Mouse (Mus musculus): ENCODE results near the gene Mgat3. TPM values are rescaled to one million over a fixed set of nuclear protein-coding genes. Genes with fewer than 3 reads are reported as not detected.

Mgat3 gene
- polyA plus RNA-seq, 1 experiment from 2014 or later = 12.3 TPM

DNA sequence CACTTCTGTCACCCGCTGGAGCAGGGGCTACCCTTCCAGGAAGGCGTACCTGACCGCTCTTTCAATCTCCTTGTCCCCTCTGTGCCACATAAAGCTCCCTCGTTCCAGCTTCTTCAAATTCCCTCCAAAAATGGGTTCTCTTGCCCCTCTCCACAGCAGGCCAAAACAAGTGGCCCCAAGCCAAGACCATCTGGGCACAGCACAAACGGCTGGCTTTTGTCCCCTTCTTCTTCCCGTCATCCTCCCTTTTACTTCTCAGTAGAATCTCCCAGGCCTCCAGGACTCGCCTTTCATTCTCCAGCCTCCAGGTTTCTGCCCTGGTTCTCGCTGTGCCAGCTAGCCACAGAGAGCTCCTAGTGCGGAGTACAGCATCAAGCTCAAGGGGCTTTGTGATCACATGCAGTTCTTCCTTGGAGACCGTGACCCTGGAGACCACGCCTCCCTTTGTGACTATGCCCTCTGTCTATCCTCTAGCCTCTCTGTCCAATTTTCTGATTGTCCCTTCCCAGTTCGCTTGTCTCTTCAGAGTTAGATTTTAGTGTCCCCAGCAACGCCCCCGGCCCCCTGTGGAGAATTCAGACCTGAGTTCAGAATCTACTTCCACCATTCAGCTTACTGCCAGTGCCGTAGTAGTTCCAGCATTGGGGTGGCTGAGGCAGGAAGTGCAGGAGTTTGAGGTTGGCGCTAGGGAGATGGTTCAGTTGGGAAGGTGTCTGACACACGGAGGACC is 54.7 kb downstream of the Mgat3 start:
- H3K36me3 ChIP-seq (ENCODE audit: control insufficient read depth, insufficient read depth, low read length) = no peaks in the 10 kb centered on the region
- H3K4me1 ChIP-seq (ENCODE audit: control insufficient read depth, insufficient read depth, low read length) = no peaks in the 10 kb centered on the region
- H3K4me2 ChIP-seq (ENCODE audit: low read depth) = no peak overlapping the region
- H3K27ac ChIP-seq (ENCODE audit: low read depth, low read length) = no peak overlapping the region
- WGBS = 73% methylated on average over 17 of the region's 17 CpGs
- no peaks in the 10 kb centered on the region for H3K27me3 ChIP-seq (ENCODE audit: control insufficient read depth, insufficient read depth, low read length)
- H3K4me3 ChIP-seq (ENCODE audit: low read depth, low read length) = no peak overlapping the region
- DNase-seq (ENCODE audit: low spot score) = no peak
- H3K9me3 ChIP-seq (ENCODE audit: control insufficient read depth, low read length) = no peaks in the 10 kb centered on the region
- ATAC-seq (ENCODE audit: insufficient read depth, low FRiP score, low TSS enrichment) = no peak
- peak overlapping the region; percentile 4; the same call in 1 of the 2 replicates for H3K9ac ChIP-seq (ENCODE audit: low read length)

- no peaks in the 10 kb centered on the region for H3K9me3 ChIP-seq (ENCODE audit: control insufficient read depth, low read length)
- H3K4me1 ChIP-seq (ENCODE audit: control insufficient read depth, insufficient read depth, low read length) = no peaks in the 10 kb centered on the region
- no peaks in the 10 kb centered on the region; the same call in 1 of the 2 replicates for H3K36me3 ChIP-seq (ENCODE audit: control insufficient read depth, insufficient read depth, low read length)
- ATAC-seq (ENCODE audit: insufficient read depth, low FRiP score, low TSS enrichment) (no peak), DNase-seq (ENCODE audit: low spot score) (no peak)
- no peak overlapping the region for H3K4me2 ChIP-seq (ENCODE audit: low read depth)
- H3K4me3 ChIP-seq (ENCODE audit: low read depth, low read length) = no peak overlapping the region
- H3K27me3 ChIP-seq (ENCODE audit: control insufficient read depth, insufficient read depth, low read length) = no peaks in the 10 kb centered on the region
- no peak overlapping the region for H3K9ac ChIP-seq (ENCODE audit: low read length)
- H3K27ac ChIP-seq (ENCODE audit: low read depth, low read length) = no peak overlapping the region
- WGBS = 52% methylated on average over 2 of the region's 2 CpGs
Observed at GRCm38 (mm10) chr15:80232331-80232730, 58.8 kb downstream of the Mgat3 start.

DNA sequence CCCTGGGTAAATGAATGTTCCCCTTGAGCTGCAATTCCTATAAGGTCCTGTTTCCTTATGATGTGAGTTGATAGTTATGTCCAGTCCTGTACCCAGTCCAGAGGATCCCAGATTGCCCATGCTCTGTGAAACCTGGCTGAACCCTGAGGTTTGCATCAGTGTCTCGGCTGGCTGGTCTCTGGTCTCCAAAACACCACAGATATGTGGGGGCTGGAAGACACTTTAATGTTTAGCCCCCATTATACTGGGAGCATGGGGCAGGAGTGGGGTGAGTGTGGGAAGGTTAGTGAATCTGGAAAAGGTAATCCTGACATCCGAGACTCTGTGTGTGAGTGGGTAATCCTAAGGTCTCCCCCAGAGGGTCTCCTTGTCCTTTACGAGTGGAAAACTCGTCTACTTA is 59.5 kb downstream of the Mgat3 start:
- WGBS = 72% methylated on average over 4 of the region's 4 CpGs
- Histone ChIP-seq H3K4me2 (ENCODE audit: low read depth) (peak overlapping the region; percentile 86; the same call in 1 of the 2 replicates), H3K36me3 (ENCODE audit: control insufficient read depth, insufficient read depth, low read length) (peaks cover under 1% of the 10 kb centered on the region; the same call in 1 of the 2 replicates), H3K27ac (ENCODE audit: low read depth, low read length) (no peak overlapping the region; the same call in 1 of the 2 replicates), H3K9ac (ENCODE audit: low read length) (no peak overlapping the region; the same call in 1 of the 2 replicates), H3K4me1 (ENCODE audit: control insufficient read depth, insufficient read depth, low read length) (no peaks in the 10 kb centered on the region), H3K27me3 (ENCODE audit: control insufficient read depth, insufficient read depth, low read length) (no peaks in the 10 kb centered on the region), H3K4me3 (ENCODE audit: low read depth, low read length) (no peak overlapping the region), H3K9me3 (ENCODE audit: control insufficient read depth, low read length) (no peaks in the 10 kb centered on the region)
- no peak for DNase-seq (ENCODE audit: low spot score)
- 0 out of 2 replicates have a peak, but pooled peaks have one; percentile 13 for ATAC-seq (ENCODE audit: insufficient read depth, low FRiP score, low TSS enrichment)

- Histone ChIP-seq H3K4me3 (ENCODE audit: low read depth, low read length) (peak within 1 kb of the TSS; percentile 76), H3K9ac (ENCODE audit: low read length) (peak within 1 kb of the TSS; percentile 81), H3K27me3 (ENCODE audit: control insufficient read depth, insufficient read depth, low read length) (no peaks in the 10 kb centered on the region), H3K9me3 (ENCODE audit: control insufficient read depth, low read length) (no peaks in the 10 kb centered on the region), H3K4me1 (ENCODE audit: control insufficient read depth, insufficient read depth, low read length) (no peaks in the 10 kb centered on the region), H3K4me2 (ENCODE audit: low read depth) (peak within 1 kb of the TSS; percentile 86), H3K27ac (ENCODE audit: low read depth, low read length) (peak within 1 kb of the TSS; percentile 49), H3K36me3 (ENCODE audit: control insufficient read depth, insufficient read depth, low read length) (peaks cover 2% of the 10 kb centered on the region; the same call in 1 of the 2 replicates)
- peak; percentile 98 for DNase-seq (ENCODE audit: low spot score)
- WGBS = under 1% methylated on average over 65 of the region's 67 CpGs
- ATAC-seq (ENCODE audit: insufficient read depth, low FRiP score, low TSS enrichment) = peak; percentile 94
Observed at GRCm38 (mm10) chr15:80233733-80234509, 60.4 kb downstream of the Mgat3 start, which contains the start of gene Mief1. Gene Mief1, plus strand, starts transcription at chr15:80234018.

DNA sequence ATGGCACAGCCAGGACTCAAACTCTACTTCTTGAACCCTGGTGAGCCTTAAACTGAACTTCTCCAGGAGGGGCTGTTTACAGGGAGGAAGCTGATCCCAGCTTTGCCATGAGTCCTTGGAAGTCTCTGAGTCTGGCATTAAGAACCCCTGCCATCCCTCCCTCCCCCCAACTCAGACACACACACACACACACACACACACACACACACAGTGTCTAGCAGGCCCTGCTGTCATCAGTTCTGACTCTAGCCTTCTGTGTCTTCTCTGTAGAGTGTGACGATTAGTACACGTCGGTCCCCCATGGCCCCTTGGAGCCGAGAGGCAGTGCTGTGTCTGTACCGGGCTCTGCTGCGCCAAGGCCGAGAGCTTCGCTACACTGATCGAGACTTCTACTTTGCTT is 62.0 kb downstream of the Mgat3 start, which contains the start of gene AC140267.1:
Gene AC140267.1, plus strand, starts transcription at position 301 of the 400 bp plus-strand sequence.
- peak within 1 kb of the TSS; percentile 76 for H3K4me3 ChIP-seq (ENCODE audit: low read depth, low read length)
- no peaks in the 10 kb centered on the region for H3K4me1 ChIP-seq (ENCODE audit: control insufficient read depth, insufficient read depth, low read length)
- ATAC-seq (ENCODE audit: insufficient read depth, low FRiP score, low TSS enrichment) (no peak), DNase-seq (ENCODE audit: low spot score) (no peak)
- WGBS = 95% methylated on average over 9 of the region's 9 CpGs
- peaks cover 2% of the 10 kb centered on the region; the same call in 1 of the 2 replicates for H3K36me3 ChIP-seq (ENCODE audit: control insufficient read depth, insufficient read depth, low read length)
- no peaks in the 10 kb centered on the region for H3K9me3 ChIP-seq (ENCODE audit: control insufficient read depth, low read length)
- peak within 1 kb of the TSS; percentile 81; the same call in 1 of the 2 replicates for H3K9ac ChIP-seq (ENCODE audit: low read length)
- peak within 1 kb of the TSS; percentile 86 for H3K4me2 ChIP-seq (ENCODE audit: low read depth)
- no peaks in the 10 kb centered on the region for H3K27me3 ChIP-seq (ENCODE audit: control insufficient read depth, insufficient read depth, low read length)
- H3K27ac ChIP-seq (ENCODE audit: low read depth, low read length) = no peak within 1 kb of the TSS

DNA sequence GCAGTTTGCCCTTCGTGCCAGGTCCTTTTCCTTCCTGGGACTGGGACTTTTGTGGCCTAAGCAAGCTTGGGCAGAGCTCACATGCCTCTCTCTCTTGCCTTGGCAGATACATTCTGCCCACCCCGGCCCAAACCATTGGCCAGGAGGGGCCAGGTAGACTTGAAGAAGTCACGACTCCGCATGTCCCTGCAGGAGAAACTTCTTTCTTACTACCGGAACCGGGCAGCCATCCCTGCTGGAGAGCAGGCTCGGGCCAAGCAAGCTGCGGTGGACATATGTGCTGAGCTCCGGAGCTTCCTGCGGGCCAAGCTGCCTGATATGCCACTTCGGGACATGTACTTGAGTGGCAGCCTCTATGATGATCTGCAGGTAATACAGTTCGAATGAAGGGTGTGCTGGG is 74.6 kb downstream of the Mgat3 start:
- Histone ChIP-seq H3K27ac (ENCODE audit: low read depth, low read length) (no peak overlapping the region), H3K36me3 (ENCODE audit: control insufficient read depth, insufficient read depth, low read length) (peaks cover 16% of the 10 kb centered on the region), H3K4me2 (ENCODE audit: low read depth) (no peak overlapping the region), H3K9ac (ENCODE audit: low read length) (no peak overlapping the region), H3K4me3 (ENCODE audit: low read depth, low read length) (no peak overlapping the region), H3K4me1 (ENCODE audit: control insufficient read depth, insufficient read depth, low read length) (no peaks in the 10 kb centered on the region), H3K9me3 (ENCODE audit: control insufficient read depth, low read length) (no peaks in the 10 kb centered on the region), H3K27me3 (ENCODE audit: control insufficient read depth, insufficient read depth, low read length) (no peaks in the 10 kb centered on the region)
- WGBS = 95% methylated on average over 12 of the region's 12 CpGs
- ATAC-seq (ENCODE audit: insufficient read depth, low FRiP score, low TSS enrichment) (no peak), DNase-seq (ENCODE audit: low spot score) (no peak)

DNA sequence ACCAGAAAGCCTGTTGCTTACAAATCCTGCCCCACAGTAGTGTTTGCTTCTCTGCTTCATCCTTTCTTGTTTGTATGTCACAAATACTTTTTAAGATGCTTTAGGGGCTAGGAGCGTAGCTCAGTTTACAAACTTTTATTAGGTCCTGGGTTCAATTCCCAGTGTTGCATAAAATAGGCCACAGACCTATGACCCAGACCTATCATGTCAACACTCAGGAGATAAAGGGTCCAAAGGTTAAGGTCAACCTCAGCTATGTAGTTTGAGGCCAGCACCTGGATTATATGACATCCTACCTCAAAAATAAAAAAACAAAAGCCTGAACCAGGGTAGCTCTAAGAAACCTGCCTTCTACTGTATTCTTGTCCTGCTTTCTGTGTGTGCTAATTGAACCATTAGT is 75.1 kb downstream of the Mgat3 start:
- H3K4me3 ChIP-seq (ENCODE audit: low read depth, low read length) = no peak overlapping the region
- H3K27me3 ChIP-seq (ENCODE audit: control insufficient read depth, insufficient read depth, low read length) = no peaks in the 10 kb centered on the region
- H3K9ac ChIP-seq (ENCODE audit: low read length) = no peak overlapping the region
- 97% methylated on average over 1 of the region's 1 CpGs for WGBS
- no peaks in the 10 kb centered on the region for H3K9me3 ChIP-seq (ENCODE audit: control insufficient read depth, low read length)
- ATAC-seq (ENCODE audit: insufficient read depth, low FRiP score, low TSS enrichment) (no peak), DNase-seq (ENCODE audit: low spot score) (no peak)
- no peak overlapping the region for H3K4me2 ChIP-seq (ENCODE audit: low read depth)
- no peak overlapping the region for H3K27ac ChIP-seq (ENCODE audit: low read depth, low read length)
- H3K4me1 ChIP-seq (ENCODE audit: control insufficient read depth, insufficient read depth, low read length) = 0 out of 2 replicates have a peak, but pooled peaks cover under 1% of the 10 kb centered on the region
- H3K36me3 ChIP-seq (ENCODE audit: control insufficient read depth, insufficient read depth, low read length) = peaks cover 16% of the 10 kb centered on the region

GRCm38 (mm10) chr15:80249672-80250071 is 76.2 kb downstream of the Mgat3 start:
- Histone ChIP-seq H3K4me3 (ENCODE audit: low read depth, low read length) (no peak overlapping the region), H3K36me3 (ENCODE audit: control insufficient read depth, insufficient read depth, low read length) (peaks cover 16% of the 10 kb centered on the region), H3K9me3 (ENCODE audit: control insufficient read depth, low read length) (no peaks in the 10 kb centered on the region), H3K4me2 (ENCODE audit: low read depth) (no peak overlapping the region), H3K27me3 (ENCODE audit: control insufficient read depth, insufficient read depth, low read length) (no peaks in the 10 kb centered on the region), H3K4me1 (ENCODE audit: control insufficient read depth, insufficient read depth, low read length) (0 out of 2 replicates have a peak, but pooled peaks cover 6% of the 10 kb centered on the region), H3K27ac (ENCODE audit: low read depth, low read length) (no peak overlapping the region), H3K9ac (ENCODE audit: low read length) (no peak overlapping the region)
- ATAC-seq (ENCODE audit: insufficient read depth, low FRiP score, low TSS enrichment) (no peak), DNase-seq (ENCODE audit: low spot score) (no peak)
- 97% methylated on average over 10 of the region's 10 CpGs for WGBS

Measured in neural tube, embryonic 11.5 days (tissue).